Mouse (Mus musculus) heart, adult 2 months (tissue): ENCODE results near the gene Olfr68.
"Not testable (repeated sequence)": the region's sequence is repeated elsewhere in the genome, so short reads cannot be mapped to it uniquely, and the experiment has no call there.

Experiments used
- CTCF ChIP-seq: fragments of 200-600 bp; IDR thresholded peaks from 2 replicates; pipeline ENCODE4 v1.8.1; 2022; ENCODE audit warnings: antibody characterized with exemption, mild to moderate bottlenecking, moderate library complexity
- EP300 ChIP-seq: fragments of 200-500 bp; IDR thresholded peaks from 2 replicates; pipeline ENCODE4 v1.6.1; 2011; ENCODE audit warnings: low read depth, low read length, control low read depth; ENCODE audit not compliant: insufficient read depth
- POLR2A ChIP-seq: fragments of 200-500 bp; IDR thresholded peaks from 2 replicates; pipeline ENCODE4 v1.6.1; 2011; ENCODE audit warnings: mild to moderate bottlenecking, low read depth, low read length, control low read depth; ENCODE audit not compliant: insufficient read depth

DNA sequence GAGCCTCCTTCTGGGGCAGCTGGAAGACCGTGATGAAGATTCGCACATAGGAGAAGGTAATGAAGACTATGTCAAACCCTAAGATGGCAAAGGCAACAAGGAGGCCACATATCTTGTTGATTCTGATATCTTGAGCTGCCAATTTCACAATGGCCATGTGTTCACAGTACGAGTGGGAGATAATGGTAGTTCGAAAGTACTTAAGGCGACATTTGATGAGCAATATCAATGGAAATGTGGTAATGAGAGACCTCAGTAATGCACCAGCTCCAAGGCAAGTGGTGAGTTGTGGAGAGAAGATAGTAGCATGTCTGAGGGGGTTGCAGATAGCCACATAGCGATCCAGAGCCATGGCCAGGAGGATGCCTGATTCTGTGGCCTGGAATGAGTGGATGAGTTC is 11.8 kb downstream of the Olfr68 start:
- TF ChIP-seq CTCF, EP300, POLR2A: not testable (repeated sequence)
